ENCODE assay signal across 9 mouse cellular contexts in genomic region chr13:44635221-44636007, GRCm38 (mm10).
A peak's percentile ranks its signal among the peaks of the same experiment; 100 is the strongest.
DNase-seq lines count a peak whose midpoint lies in the region; ATAC-seq and TF ChIP-seq lines count a peak whose summit lies in the region.
"Had no signal": no experiment of that assay in that cellular context is flagged by ENCODE, and none has a peak within 500 bp of the region (broad histone marks: within the 10 kb centered on the region; RNA-seq: fewer than 3 reads in every experiment).

No protein-coding gene starts in this region.

- no peak overlapping the region; the same call in 1 of the 2 replicates for H3K27ac ChIP-seq in kidney, embryonic 16.5 days (ENCODE audit: low read length)
- no peak overlapping the region for H3K27ac ChIP-seq in hindbrain, postnatal 0 days
- H3K27ac ChIP-seq in stomach, postnatal 0 days (replicated peaks), result no peak overlapping the region

- no peaks in the 10 kb centered on the region for H3K27me3 ChIP-seq in kidney, embryonic 16.5 days (ENCODE audit: insufficient read depth, low read length)
- H3K27me3 ChIP-seq in hindbrain, postnatal 0 days (ENCODE audit: insufficient read depth, low read length), result no peaks in the 10 kb centered on the region
- no peaks in the 10 kb centered on the region for H3K27me3 ChIP-seq in stomach, postnatal 0 days (ENCODE audit: control insufficient read depth, insufficient read depth, low read length)
- H3K27me3 ChIP-seq: Patski had no signal

- ATAC-seq in kidney, embryonic 16.5 days (ENCODE audit: low FRiP score, low TSS enrichment), result peak; percentile 62
- no peak for ATAC-seq in hindbrain, postnatal 0 days
- ATAC-seq in stomach, postnatal 0 days (ENCODE audit: low FRiP score, low TSS enrichment), result peak; percentile 47; the same call in 1 of the 2 replicates
- ATAC-seq: Patski had no signal

- no peak for DNase-seq in kidney, adult 11 months
- DNase-seq in hindbrain, postnatal 0 days (ENCODE audit: low spot score), result no peak
- peak; percentile 19 for DNase-seq in lung, postnatal 10 days
- DNase-seq in stomach, postnatal 0 days (ENCODE audit: low spot score), result peak; percentile 21
- DNase-seq in urinary bladder, adult 2 months (ENCODE audit: low spot score), result no peak
- no peak for DNase-seq in cerebellum, adult 11 months
- DNase-seq in gastrocnemius, postnatal 4 days (ENCODE audit: low spot score in 2 of 2), result no peak

- no peak for TF ChIP-seq EP300 in stomach, postnatal 0 days (optimal IDR thresholded peaks at IDR 0.05)

- peak overlapping the region; percentile 20 for H3K9ac ChIP-seq in kidney, embryonic 16.5 days (replicated peaks; ENCODE audit: low read length)
- no peak overlapping the region for H3K9ac ChIP-seq in hindbrain, postnatal 0 days (replicated peaks; ENCODE audit: low read length)
- H3K9ac ChIP-seq in stomach, postnatal 0 days (ENCODE audit: low read length), result no peak overlapping the region; the same call in 1 of the 2 replicates

- no peaks in the 10 kb centered on the region for H3K9me3 ChIP-seq in kidney, embryonic 16.5 days (ENCODE audit: low read length)
- H3K9me3 ChIP-seq in hindbrain, postnatal 0 days (ENCODE audit: low read length), result no peaks in the 10 kb centered on the region
- no peaks in the 10 kb centered on the region for H3K9me3 ChIP-seq in stomach, postnatal 0 days (ENCODE audit: control insufficient read depth, low read length)

- WGBS in kidney, embryonic 16.5 days, result 3% methylated on average over 9 of the region's 12 CpGs
- 13% methylated on average over 11 of the region's 12 CpGs for WGBS in hindbrain, postnatal 0 days
- WGBS in stomach, postnatal 0 days, result 12% methylated on average over 11 of the region's 12 CpGs

- H3K4me1 ChIP-seq in kidney, embryonic 16.5 days (ENCODE audit: insufficient read depth, low read length), result peaks cover 24% of the 10 kb centered on the region
- 0 out of 2 replicates have a peak, but pooled peaks cover 4% of the 10 kb centered on the region for H3K4me1 ChIP-seq in hindbrain, postnatal 0 days (ENCODE audit: insufficient read depth, low read length)
- H3K4me1 ChIP-seq in stomach, postnatal 0 days (replicated peaks; ENCODE audit: control insufficient read depth, insufficient read depth), result no peaks in the 10 kb centered on the region

- no peak for TF ChIP-seq CTCF in hindbrain, postnatal 0 days (IDR thresholded peaks at IDR 0.05; ENCODE audit: low read depth)
- TF ChIP-seq CTCF in stomach, postnatal 0 days (IDR thresholded peaks at IDR 0.05; ENCODE audit: low read depth), result no peak

- H3K4me3 ChIP-seq in kidney, embryonic 16.5 days (ENCODE audit: low read length), result peak overlapping the region; percentile 7; the same call in 1 of the 2 replicates
- H3K4me3 ChIP-seq in hindbrain, postnatal 0 days (ENCODE audit: low read length), result no peak overlapping the region
- H3K4me3 ChIP-seq in stomach, postnatal 0 days (ENCODE audit: low read depth, low read length), result no peak overlapping the region

- peak overlapping the region; percentile 40 for H3K4me2 ChIP-seq in kidney, embryonic 16.5 days (replicated peaks; ENCODE audit: low read depth, low read length)
- peak overlapping the region; percentile 36; the same call in 1 of the 2 replicates for H3K4me2 ChIP-seq in hindbrain, postnatal 0 days (ENCODE audit: low read depth, low read length)
- peak overlapping the region; percentile 23 for H3K4me2 ChIP-seq in stomach, postnatal 0 days (replicated peaks; ENCODE audit: low read depth)

- H3K36me3 ChIP-seq in kidney, embryonic 16.5 days (ENCODE audit: insufficient read depth, low read length), result no peaks in the 10 kb centered on the region
- no peaks in the 10 kb centered on the region for H3K36me3 ChIP-seq in hindbrain, postnatal 0 days (ENCODE audit: insufficient read depth, low read length)
- no peaks in the 10 kb centered on the region for H3K36me3 ChIP-seq in stomach, postnatal 0 days (ENCODE audit: control insufficient read depth, insufficient read depth, low read length)

Comparison
In these comparisons a context has a peak if more than half of its experiments do, and no peak if none do; other contexts are left out.
1. DNase-seq: peak in lung, postnatal 10 days (single experiment) and stomach, postnatal 0 days (single experiment); none in kidney, adult 11 months (single experiment), hindbrain, postnatal 0 days (single experiment), urinary bladder, adult 2 months (single experiment), cerebellum, adult 11 months (single experiment) and gastrocnemius, postnatal 4 days (0 of 2).
2. Peak in every context shown above with its lines, with median percentiles within 50 percentile points of each other: H3K4me2 ChIP-seq.